Mouse (Mus musculus): ENCODE results near the gene Cyp1a1. TPM values are rescaled to one million over a fixed set of nuclear protein-coding genes. Genes with fewer than 3 reads are reported as not detected.

Cyp1a1 gene
- total RNA-seq, 1 experiment from 2014 or later = not detected

GRCm38 (mm10) chr9:57723796-57724195 lies 36.1 kb downstream of the Cyp1a1 start:
- ATAC-seq (replicated peaks in 1 of 2; ENCODE audit: insufficient read depth in 1 of 2, low FRiP score in 2 of 2, low TSS enrichment in 1 of 2, low read depth in 1 of 2, poor library complexity in 2 of 2, severe bottlenecking in 2 of 2) = no peak

DNA sequence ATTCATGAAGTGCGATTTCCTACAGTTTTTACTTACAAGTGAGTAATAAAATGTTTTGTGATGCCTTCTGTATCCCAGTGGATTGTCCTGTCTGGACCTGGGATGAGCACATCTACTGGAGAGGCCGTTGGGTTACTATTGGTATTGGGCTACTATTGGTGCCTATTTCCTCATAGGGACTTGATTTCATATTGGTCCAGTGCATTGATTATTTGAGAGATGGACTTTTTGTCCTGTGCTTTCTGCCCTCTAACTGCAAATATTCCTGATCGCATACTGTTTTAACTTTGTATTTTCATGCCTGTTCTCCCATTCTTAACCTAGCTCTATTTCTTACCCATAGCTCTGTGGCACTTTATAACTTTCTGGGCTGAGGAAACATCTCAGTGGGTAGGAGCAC lies 37.0 kb downstream of the Cyp1a1 start:
- no peak for ATAC-seq (replicated peaks in 1 of 2; ENCODE audit: insufficient read depth in 1 of 2, low FRiP score in 2 of 2, low TSS enrichment in 1 of 2, low read depth in 1 of 2, poor library complexity in 2 of 2, severe bottlenecking in 2 of 2)

GRCm38 (mm10) chr9:57728312-57728711 lies 40.6 kb downstream of the Cyp1a1 start:
- no peak for ATAC-seq (replicated peaks in 1 of 2; ENCODE audit: insufficient read depth in 1 of 2, low FRiP score in 2 of 2, low TSS enrichment in 1 of 2, low read depth in 1 of 2, poor library complexity in 2 of 2, severe bottlenecking in 2 of 2)

DNA sequence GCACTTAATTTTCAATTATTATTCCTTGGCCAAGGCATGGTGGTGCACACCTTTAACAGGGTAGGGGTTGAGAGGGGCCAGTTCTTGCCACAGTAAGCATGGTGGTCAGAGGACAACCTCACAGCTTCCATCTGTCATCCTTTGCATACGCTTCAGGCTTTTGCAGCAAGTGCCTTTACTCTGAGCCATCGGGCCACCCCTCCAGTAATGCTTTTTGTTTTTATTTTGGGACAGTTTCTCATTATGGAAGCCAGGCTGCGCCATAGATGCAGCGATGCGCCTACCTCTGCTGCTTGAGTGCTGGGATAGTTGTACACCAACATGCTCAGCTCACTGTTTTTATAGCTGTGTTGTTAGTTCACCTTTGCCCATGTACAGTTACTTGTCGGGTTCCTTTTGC lies 45.9 kb downstream of the Cyp1a1 start:
- ATAC-seq (replicated peaks in 1 of 2; ENCODE audit: insufficient read depth in 1 of 2, low FRiP score in 2 of 2, low TSS enrichment in 1 of 2, low read depth in 1 of 2, poor library complexity in 2 of 2, severe bottlenecking in 2 of 2) = no peak

GRCm38 (mm10) chr9:57739863-57740262 lies 52.1 kb downstream of the Cyp1a1 start:
- ATAC-seq (replicated peaks in 1 of 2; ENCODE audit: insufficient read depth in 1 of 2, low FRiP score in 2 of 2, low TSS enrichment in 1 of 2, low read depth in 1 of 2, poor library complexity in 2 of 2, severe bottlenecking in 2 of 2) = no peak

GRCm38 (mm10) chr9:57744462-57745091 lies 56.8 kb downstream of the Cyp1a1 start:
- ATAC-seq (replicated peaks in 1 of 2; ENCODE audit: insufficient read depth in 1 of 2, low FRiP score in 2 of 2, low TSS enrichment in 1 of 2, low read depth in 1 of 2, poor library complexity in 2 of 2, severe bottlenecking in 2 of 2) = peak; percentile 59 to 65

DNA sequence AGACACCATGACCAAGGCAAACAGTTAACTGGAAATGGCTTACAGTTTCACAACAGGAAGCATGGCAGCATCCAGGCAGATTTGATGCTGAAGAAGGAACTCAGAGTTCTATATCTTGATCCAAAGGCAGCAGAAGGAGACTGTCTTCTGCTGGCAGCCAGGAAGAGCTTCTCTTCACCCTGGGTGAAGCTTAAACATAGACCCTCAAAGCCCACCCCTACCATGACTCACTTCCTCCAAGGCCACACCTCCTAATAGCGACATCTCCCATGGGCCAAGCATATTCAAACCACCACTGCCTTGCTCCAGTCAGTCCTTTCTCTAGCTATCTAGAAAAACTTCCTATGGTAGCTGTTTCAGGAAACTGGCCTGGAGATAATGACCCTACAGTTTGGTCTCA lies 59.3 kb downstream of the Cyp1a1 start:
- ATAC-seq (replicated peaks in 1 of 2; ENCODE audit: insufficient read depth in 1 of 2, low FRiP score in 2 of 2, low TSS enrichment in 1 of 2, low read depth in 1 of 2, poor library complexity in 2 of 2, severe bottlenecking in 2 of 2) = no peak

DNA sequence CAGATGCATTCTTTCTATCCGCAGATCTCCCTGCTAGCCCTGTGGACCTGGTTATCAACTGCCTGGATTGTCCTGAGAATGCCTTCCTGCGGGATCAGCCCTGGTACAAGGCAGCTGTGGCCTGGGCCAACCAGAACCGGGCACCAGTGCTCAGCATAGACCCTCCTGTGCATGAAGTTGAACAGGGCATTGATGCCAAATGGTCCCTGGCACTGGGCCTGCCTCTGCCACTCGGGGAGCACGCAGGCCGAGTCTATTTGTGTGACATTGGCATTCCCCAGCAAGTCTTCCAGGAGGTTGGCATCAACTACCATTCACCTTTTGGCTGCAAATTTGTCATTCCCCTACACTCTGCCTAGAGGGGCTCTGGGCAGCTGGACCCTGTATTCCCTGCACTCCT lies 60.4 kb downstream of the Cyp1a1 start:
- ATAC-seq (replicated peaks in 1 of 2; ENCODE audit: insufficient read depth in 1 of 2, low FRiP score in 2 of 2, low TSS enrichment in 1 of 2, low read depth in 1 of 2, poor library complexity in 2 of 2, severe bottlenecking in 2 of 2) = no peak

GRCm38 (mm10) chr9:57748831-57749230 lies 61.1 kb downstream of the Cyp1a1 start:
- ATAC-seq (replicated peaks in 1 of 2; ENCODE audit: insufficient read depth in 1 of 2, low FRiP score in 2 of 2, low TSS enrichment in 1 of 2, low read depth in 1 of 2, poor library complexity in 2 of 2, severe bottlenecking in 2 of 2) = no peak

DNA sequence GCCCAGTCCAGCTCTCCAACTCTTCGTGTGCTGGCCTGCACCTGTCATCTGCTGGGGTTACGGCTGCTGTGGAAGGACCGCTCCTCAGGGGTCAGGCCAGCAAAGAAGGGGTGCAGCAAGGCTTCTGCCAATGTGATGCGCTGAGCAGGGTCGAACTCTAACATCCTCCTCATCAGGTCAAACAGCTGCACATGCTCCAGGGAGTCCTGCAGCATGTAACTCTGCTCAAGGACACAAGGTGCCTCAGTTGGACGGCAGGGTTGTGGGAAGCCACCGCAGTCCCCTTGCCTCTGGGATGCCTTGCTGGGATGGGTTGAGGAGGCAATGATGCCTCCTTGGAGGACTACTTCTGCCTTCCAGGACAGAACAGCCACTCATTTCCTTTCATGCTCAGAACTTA lies 63.2 kb downstream of the Cyp1a1 start:
- no peak for ATAC-seq (replicated peaks in 1 of 2; ENCODE audit: insufficient read depth in 1 of 2, low FRiP score in 2 of 2, low TSS enrichment in 1 of 2, low read depth in 1 of 2, poor library complexity in 2 of 2, severe bottlenecking in 2 of 2)

Other genes with a start within 250 kb of the Cyp1a1 start
- gene Ppcdc, start 247.8 kb upstream of the Cyp1a1 start, total RNA-seq (2017) = 29.9 and 37.0 TPM in 2 replicates
- 0.10 TPM in 1 of 2 replicates, not detected in the other for gene Scamp5, start 219.9 kb upstream of the Cyp1a1 start, total RNA-seq (2017)
- not detected in 2 replicates for gene Rpp25, start 183.9 kb upstream of the Cyp1a1 start, total RNA-seq (2017)
- 54.6 and 80.4 TPM in 2 replicates for gene Cox5a, start 166.7 kb upstream of the Cyp1a1 start, total RNA-seq (2017)
- gene Fam219b, start 150.4 kb upstream of the Cyp1a1 start, total RNA-seq (2017) = 16.7 and 18.6 TPM in 2 replicates
- 9.9 and 11.2 TPM in 2 replicates for gene Mpi, start 135.2 kb upstream of the Cyp1a1 start, total RNA-seq (2017)
- gene Scamp2, start 127.0 kb upstream of the Cyp1a1 start, total RNA-seq (2017) = 15.3 and 25.0 TPM in 2 replicates
- 2.8 and 5.0 TPM in 2 replicates for gene Ulk3, start 98.5 kb upstream of the Cyp1a1 start, total RNA-seq (2017)
- gene Cplx3, start 81.6 kb upstream of the Cyp1a1 start, total RNA-seq (2017) = 0.15 TPM in 1 of 2 replicates, not detected in the other
- gene Lman1l, start 67.2 kb upstream of the Cyp1a1 start, total RNA-seq (2017) = not detected in 2 replicates
- 166 and 212 TPM in 2 replicates for gene Csk, start 34.3 kb upstream of the Cyp1a1 start, total RNA-seq (2017)
- not detected in 2 replicates for gene Cyp1a2, start 4.2 kb upstream of the Cyp1a1 start, total RNA-seq (2017)
- gene Edc3, start 20.6 kb downstream of the Cyp1a1 start, total RNA-seq (2017) = 5.4 and 8.0 TPM in 2 replicates
- 73.3 and 89.1 TPM in 2 replicates for gene Clk3, start 77.9 kb downstream of the Cyp1a1 start, total RNA-seq (2017)
- gene Arid3b, start 148.9 kb downstream of the Cyp1a1 start, total RNA-seq (2017) = 4.6 and 8.6 TPM in 2 replicates
- gene Ubl7, start 223.1 kb downstream of the Cyp1a1 start, total RNA-seq (2017) = 24.7 and 44.2 TPM in 2 replicates

All from hematopoietic stem cell, adult 5-6 weeks (primary cell).